Mouse (Mus musculus) CH12.LX (cell line): Measurements from ENCODE around the gene Coq8b. TPM values are rescaled to one million over a fixed set of nuclear protein-coding genes. Genes with fewer than 3 reads are reported as not detected.

Experiments
- DNase-seq: peaks from one replicate; pipeline ENCODE4 v3.0.0-alpha.2; 2013; ENCODE audit errors: extremely low read depth
- H3K27ac ChIP-seq: 2 replicates; pipeline ENCODE4 v1.5.1; 2012; ENCODE audit warnings: low read depth, mild to moderate bottlenecking, control low read depth, moderate library complexity; ENCODE audit not compliant: insufficient read depth
- H3K27me3 ChIP-seq: replicated peaks from 2 replicates; pipeline ENCODE3; 2012; ENCODE audit warnings: inconsistent platforms
- H3K36me3 ChIP-seq, 2 experiments: replicated peaks in 1 of 2; 2 replicates each; pipeline versions ENCODE3 to v1.6.1; 2012; ENCODE audit warnings: inconsistent platforms in 1 of 2, low read length in 1 of 2, mild to moderate bottlenecking in 1 of 2, mixed read lengths in 1 of 2, moderate library complexity in 1 of 2; ENCODE audit not compliant: control insufficient read depth in 1 of 2, insufficient read depth in 1 of 2
- H3K4me1 ChIP-seq, 2 experiments: 2 replicates each; pipeline ENCODE4 v1.6.1; 2012; ENCODE audit warnings: inconsistent platforms in 1 of 2, moderate library complexity in 1 of 2; ENCODE audit not compliant: insufficient read depth in 2 of 2, control insufficient read depth in 1 of 2
- H3K4me2 ChIP-seq: 2 replicates; pipeline ENCODE4 v1.6.1; 2012; ENCODE audit warnings: low read depth, mild to moderate bottlenecking, control low read depth; ENCODE audit not compliant: poor library complexity, insufficient read depth, severe bottlenecking
- H3K4me3 ChIP-seq, 3 experiments: fragments of 150-350 bp in 1 of 3; sonication (generic) in 1 of 3; replicated peaks in 1 of 3; 2 replicates each; pipeline versions ENCODE3 to v1.5.1; 2011 to 2012; ENCODE audit warnings: low read depth in 2 of 3, low read length in 2 of 3, mild to moderate bottlenecking in 2 of 3, moderate library complexity in 2 of 3, control low read depth in 1 of 3, improper control_type of control experiment in 1 of 3, inconsistent platforms in 1 of 3, mixed read lengths in 1 of 3; ENCODE audit not compliant: poor library complexity in 1 of 3
- H3K79me2 ChIP-seq: replicated peaks from 2 replicates; pipeline ENCODE4 v1.6.1; 2012; ENCODE audit warnings: mild to moderate bottlenecking, moderate library complexity; ENCODE audit not compliant: control insufficient read depth, poor library complexity, insufficient read depth, severe bottlenecking; ENCODE audit errors: extremely low read depth
- H3K9ac ChIP-seq: 2 replicates; pipeline ENCODE4 v1.6.1; 2012; ENCODE audit warnings: low read depth, mild to moderate bottlenecking, control low read depth, moderate library complexity; ENCODE audit not compliant: insufficient read depth
- H3K9me3 ChIP-seq: replicated peaks from 2 replicates; pipeline ENCODE3; 2012; ENCODE audit warnings: low read length, inconsistent platforms, mixed read lengths
- BHLHE40 ChIP-seq: IDR thresholded peaks from 2 replicates; pipeline ENCODE4 v1.6.1; 2011; ENCODE audit warnings: mild to moderate bottlenecking, low read depth, low read length, improper control_type of control experiment
- CHD1 ChIP-seq: IDR thresholded peaks from 2 replicates; pipeline ENCODE4 v1.6.1; 2012; ENCODE audit warnings: low read depth, low read length, improper control_type of control experiment, inconsistent platforms
- CHD2 ChIP-seq: IDR thresholded peaks from 2 replicates; pipeline ENCODE4 v1.6.1; 2011; ENCODE audit warnings: low read length, improper control_type of control experiment
- E2F4 ChIP-seq: IDR thresholded peaks from 2 replicates; pipeline ENCODE4 v1.6.1; 2011; ENCODE audit warnings: low read depth, low read length, improper control_type of control experiment; ENCODE audit not compliant: insufficient replicate concordance
- ELF1 ChIP-seq: IDR thresholded peaks from 2 replicates; pipeline ENCODE4 v1.6.1; 2014; ENCODE audit warnings: low read depth, mild to moderate bottlenecking, inconsistent platforms, low read length, improper control_type of control experiment
- EP300 ChIP-seq: IDR thresholded peaks from 2 replicates; pipeline ENCODE4 v1.6.1; 2011; ENCODE audit warnings: low read length, improper control_type of control experiment
- ETS1 ChIP-seq: conservative IDR thresholded peaks from 2 replicates; pipeline ENCODE4 v1.6.1; 2012; ENCODE audit warnings: low read depth, mild to moderate bottlenecking, inconsistent platforms, low read length, improper control_type of control experiment, moderate library complexity
- HCFC1 ChIP-seq: IDR thresholded peaks from 2 replicates; pipeline ENCODE4 v1.6.1; 2012; ENCODE audit warnings: low read depth, mild to moderate bottlenecking, inconsistent platforms, low read length, improper control_type of control experiment
- IRF4 ChIP-seq: IDR thresholded peaks from 2 replicates; pipeline ENCODE4 v1.6.1; 2014; ENCODE audit warnings: low read depth, mild to moderate bottlenecking, inconsistent platforms, low read length, improper control_type of control experiment
- JUN ChIP-seq: IDR thresholded peaks from 2 replicates; pipeline ENCODE4 v1.6.1; 2011; ENCODE audit warnings: low read depth, mild to moderate bottlenecking, low read length, improper control_type of control experiment, moderate library complexity; ENCODE audit not compliant: insufficient read depth
- JUND ChIP-seq: conservative IDR thresholded peaks from 2 replicates; pipeline ENCODE4 v1.6.1; 2011; ENCODE audit warnings: low read depth, low read length, improper control_type of control experiment
- KAT2A ChIP-seq: IDR thresholded peaks from 2 replicates; pipeline ENCODE4 v1.6.1; 2012; ENCODE audit warnings: low read length, improper control_type of control experiment, inconsistent platforms; ENCODE audit not compliant: insufficient replicate concordance
- MAFK ChIP-seq: IDR thresholded peaks from 2 replicates; pipeline ENCODE4 v1.6.1; 2011; ENCODE audit warnings: low read length, improper control_type of control experiment; ENCODE audit not compliant: insufficient replicate concordance
- MAX ChIP-seq: IDR thresholded peaks from 2 replicates; pipeline ENCODE4 v1.6.1; 2011; ENCODE audit warnings: low read length, improper control_type of control experiment
- MXI1 ChIP-seq: IDR thresholded peaks from 2 replicates; pipeline ENCODE4 v1.6.1; 2011; ENCODE audit warnings: mild to moderate bottlenecking, low read depth, low read length, improper control_type of control experiment
- MYC ChIP-seq: IDR thresholded peaks from 2 replicates; pipeline ENCODE4 v1.6.1; 2011; ENCODE audit warnings: low read depth, mild to moderate bottlenecking, improper control_type of control experiment, low read length
- NELFE ChIP-seq: IDR thresholded peaks from 2 replicates; pipeline ENCODE4 v1.6.1; 2011; ENCODE audit warnings: low read depth, low read length, improper control_type of control experiment
- NRF1 ChIP-seq: IDR thresholded peaks from 2 replicates; pipeline ENCODE4 v1.6.1; 2014; ENCODE audit warnings: low read depth, mild to moderate bottlenecking, inconsistent platforms, low read length, improper control_type of control experiment, moderate library complexity
- PAX5 ChIP-seq: IDR thresholded peaks from 2 replicates; pipeline ENCODE4 v1.6.1; 2012; ENCODE audit warnings: low read length, inconsistent platforms, mixed read lengths
- POLR2A ChIP-seq: IDR thresholded peaks from 2 replicates; pipeline ENCODE4 v1.6.1; 2011; ENCODE audit warnings: low read depth, mild to moderate bottlenecking, improper control_type of control experiment, low read length
- POLR2AphosphoS2 ChIP-seq: IDR thresholded peaks from 2 replicates; pipeline ENCODE4 v1.6.1; 2011; ENCODE audit warnings: low read depth, low read length, improper control_type of control experiment
- RCOR1 ChIP-seq: conservative IDR thresholded peaks from 2 replicates; pipeline ENCODE4 v1.6.1; 2012; ENCODE audit warnings: low read depth, mild to moderate bottlenecking, inconsistent platforms, low read length, improper control_type of control experiment
- SIN3A ChIP-seq: IDR thresholded peaks from 2 replicates; pipeline ENCODE4 v1.6.1; 2012; ENCODE audit warnings: low read length, improper control_type of control experiment, inconsistent platforms
- SMC3 ChIP-seq: IDR thresholded peaks from 2 replicates; pipeline ENCODE4 v1.6.1; 2011; ENCODE audit warnings: low read depth, low read length, improper control_type of control experiment
- TCF12 ChIP-seq: IDR thresholded peaks from 2 replicates; pipeline ENCODE4 v1.6.1; 2014; ENCODE audit warnings: low read depth, mild to moderate bottlenecking, inconsistent platforms, low read length, improper control_type of control experiment
- UBTF ChIP-seq: IDR thresholded peaks from 2 replicates; pipeline ENCODE4 v1.6.1; 2012; ENCODE audit warnings: low read depth, mild to moderate bottlenecking, inconsistent platforms, low read length, improper control_type of control experiment, moderate library complexity
- USF2 ChIP-seq: conservative IDR thresholded peaks from 2 replicates; pipeline ENCODE4 v1.6.1; 2011; ENCODE audit warnings: low read depth, low read length, improper control_type of control experiment
- ZKSCAN1 ChIP-seq: IDR thresholded peaks from 2 replicates; pipeline ENCODE4 v1.6.1; 2012; ENCODE audit warnings: low read depth, inconsistent platforms, low read length, improper control_type of control experiment, borderline replicate concordance
- ZNF384 ChIP-seq: IDR thresholded peaks from 2 replicates; pipeline ENCODE4 v1.6.1; 2012; ENCODE audit warnings: low read depth, low read length, improper control_type of control experiment, inconsistent platforms
- dilution Hi-C: fragments of 300-500 bp; cut with MboI; formaldehyde crosslinking; loops from 2 replicates; pipeline ENCODE4 v1.14.3; 2020; ENCODE audit warnings: low sequenced_read_pairs; ENCODE audit not compliant: extremely low pct_unique_long_range_greater_than_20kb, extremely low pct_ligation_motif_present
- in situ Hi-C: fragments of 300-500 bp; cut with MboI; formaldehyde crosslinking; loops from 3 replicates; pipeline ENCODE4 v1.14.3; 2019; ENCODE audit warnings: low sequenced_read_pairs, low pct_ligation_motif_present, low pct_unique_long_range_greater_than_20kb, mixed read lengths
- polyA plus RNA-seq: library from polyadenylated mRNA; unstranded; fragments of >175 nt; gene quantifications from 2 replicates; pipeline ENCODE4 v1.2.1, GENCODE M21; 2012; ENCODE audit warnings: low read depth; ENCODE audit not compliant: insufficient read length
- total RNA-seq, 2 experiments: library from RNA; depleted of rRNA; stranded (reverse); fragments of 300-350 nt in 1 of 2; fragments of >200 nt in 1 of 2; gene quantifications; 2 replicates each; pipeline ENCODE4 v1.2.3; 2012 to 2014

Coq8b gene
- total and polyA plus RNA-seq, 3 experiments: 19.7 to 26.5 (median 21.3) TPM

- H3K4me1 ChIP-seq: peaks cover 12 to 33% of the 10 kb centered on the region in 2 experiments
Measured at GRCm38 (mm10) chr7:27231693-27232331, 1.0 kb upstream of the Coq8b start.

DNA sequence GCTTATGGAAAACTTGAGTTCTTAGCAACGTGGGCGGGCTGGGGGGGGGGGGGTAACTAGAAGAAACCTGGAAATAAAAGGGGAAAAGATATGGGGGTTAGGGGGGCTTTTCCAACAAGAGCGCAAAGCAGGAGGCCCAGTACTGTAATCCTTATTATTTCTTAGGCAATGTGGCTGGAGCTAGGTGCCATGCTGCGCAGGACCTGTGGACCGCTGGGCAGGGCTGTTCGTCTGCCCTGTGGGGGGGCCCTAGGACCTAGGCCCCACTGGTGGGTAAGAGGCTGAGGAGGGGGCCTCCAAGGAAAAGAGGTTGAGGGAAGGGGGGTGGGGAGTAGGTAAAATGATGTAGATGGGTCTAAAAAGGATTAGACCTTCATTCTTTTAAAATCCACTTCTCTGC is 477 bp downstream of the Coq8b start:
- DNase-seq: no peak
- TF ChIP-seq MAX: no peak
- TF ChIP-seq JUND: no peak
- TF ChIP-seq UBTF: no peak
- no peak for TF ChIP-seq MXI1
- TF ChIP-seq BHLHE40: no peak
- TF ChIP-seq ETS1: no peak
- TF ChIP-seq PAX5: no peak
- no peak for TF ChIP-seq POLR2A
- no peak for TF ChIP-seq RCOR1
- no peak for TF ChIP-seq ZNF384
- TF ChIP-seq MAFK: no peak
- TF ChIP-seq E2F4: no peak
- TF ChIP-seq, all 38 proteins: peak for 0
- in situ Hi-C loops (no loop called here), dilution Hi-C loops (no loop called here)
- Histone ChIP-seq H3K27me3 (no peaks in the 10 kb centered on the region), H3K9me3 (no peaks in the 10 kb centered on the region), H3K9ac (peak overlapping the region; percentile 75), H3K4me3 (peak overlapping the region; percentile 67 to 92 (median 75)), H3K4me1 (peaks cover 12 to 24% of the 10 kb centered on the region in 2 experiments), H3K79me2 (no peaks in the 10 kb centered on the region), H3K36me3 (peaks cover 5 to 23% of the 10 kb centered on the region in 2 experiments), H3K4me2 (peak overlapping the region; percentile 91), H3K27ac (no peak overlapping the region)

More at GRCm38 (mm10) chr7:27231693-27232331, 1.0 kb upstream of the Coq8b start:
- Histone ChIP-seq H3K27ac (no peak overlapping the region), H3K79me2 (peaks cover 3% of the 10 kb centered on the region; the same call in 1 of the 2 replicates), H3K4me3 (no peak overlapping the region), H3K4me2 (no peak overlapping the region), H3K27me3 (no peaks in the 10 kb centered on the region), H3K9ac (no peak overlapping the region), H3K36me3 (peaks cover 3 to 13% of the 10 kb centered on the region in 2 experiments), H3K9me3 (no peaks in the 10 kb centered on the region)
- DNase-seq: no peak
- TF ChIP-seq HCFC1 (no peak), MYC (no peak), IRF4 (peak; percentile 76), MAX (no peak), TCF12 (no peak), CHD2 (no peak), KAT2A (no peak), EP300 (no peak), NELFE (no peak), CHD1 (no peak), MAFK (no peak), JUN (peak; percentile 6; the same call in 1 of the 2 replicates), JUND (peak; percentile 28; the same call in 1 of the 2 replicates), USF2 (no peak), E2F4 (no peak), BHLHE40 (no peak), SMC3 (no peak), POLR2AphosphoS2 (no peak), PAX5 (no peak), ZKSCAN1 (no peak), NRF1 (no peak), SIN3A (no peak), ELF1 (no peak)
- dilution Hi-C loops (no loop called here), in situ Hi-C loops (no loop called here)
